Mouse (Mus musculus) lung, adult 2 months (tissue): ENCODE results near the gene Ift122.

Experiments used
- CTCF ChIP-seq: fragments of 200-500 bp; IDR thresholded peaks from 2 replicates; pipeline ENCODE4 v1.5.1; 2011; ENCODE audit warnings: mild to moderate bottlenecking, low read length, control low read depth; ENCODE audit not compliant: insufficient read depth
- POLR2A ChIP-seq: fragments of 200-500 bp; IDR thresholded peaks from 2 replicates; pipeline ENCODE4 v1.6.1; 2011; ENCODE audit warnings: low read depth, mild to moderate bottlenecking, control low read depth, low read length, borderline replicate concordance; ENCODE audit errors: extremely low read depth

DNA sequence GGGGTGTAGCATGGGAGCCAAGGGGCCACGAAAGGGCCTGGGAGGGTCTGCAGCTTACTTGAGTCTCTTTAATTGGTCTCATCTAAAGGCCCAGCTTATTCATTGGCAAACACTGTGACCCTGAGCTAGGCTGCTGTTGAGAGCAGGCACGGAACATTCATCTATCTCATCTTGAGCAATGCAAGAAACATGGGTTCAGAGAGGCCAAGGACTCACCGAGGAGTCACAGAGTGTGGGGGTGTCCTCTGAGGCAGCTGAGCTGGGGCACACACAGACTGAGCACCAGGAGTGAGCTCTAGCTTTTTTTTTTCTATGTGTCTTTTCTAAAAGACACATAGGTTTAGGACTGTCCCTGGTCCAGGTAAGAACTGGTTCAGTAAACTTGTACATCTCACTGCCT lies 79.1 kb downstream of the Ift122 start:
- TF ChIP-seq POLR2A, result no peak
- no peak for TF ChIP-seq CTCF
